ENCODE assay signal across 11 mouse cellular contexts in genomic region chr7:96773585-96774225, GRCm38 (mm10).
DNase-seq lines count a peak whose midpoint lies in the region; ATAC-seq and TF ChIP-seq lines count a peak whose summit lies in the region.
"Had no signal": no experiment of that assay in that cellular context is flagged by ENCODE, and none has a peak within 500 bp of the region (broad histone marks: within the 10 kb centered on the region; RNA-seq: fewer than 3 reads in every experiment).

No protein-coding gene starts in this region.

- H3K27me3 ChIP-seq in intestine, embryonic 14.5 days (replicated peaks; ENCODE audit: control insufficient read depth, insufficient read depth, low read length): no peaks in the 10 kb centered on the region
- H3K27me3 ChIP-seq in intestine, postnatal 0 days (replicated peaks; ENCODE audit: control insufficient read depth, insufficient read depth, low read length): no peaks in the 10 kb centered on the region
- no peaks in the 10 kb centered on the region for H3K27me3 ChIP-seq in embryonic facial prominence, embryonic 14.5 days (replicated peaks; ENCODE audit: control insufficient read depth, insufficient read depth, low read length)
- 0 out of 2 replicates have a peak, but pooled peaks cover 3% of the 10 kb centered on the region for H3K27me3 ChIP-seq in heart, embryonic 11.5 days (ENCODE audit: control insufficient read depth, insufficient read depth, low read length)

- TF ChIP-seq CTCF in intestine, postnatal 0 days (IDR thresholded peaks at IDR 0.05; ENCODE audit: low read depth): no peak

- ATAC-seq in intestine, embryonic 14.5 days (replicated peaks; ENCODE audit: low FRiP score, low TSS enrichment, low read depth): no peak
- no peak for ATAC-seq in intestine, postnatal 0 days
- no peak; the same call in 1 of the 2 replicates for ATAC-seq in embryonic facial prominence, embryonic 14.5 days (ENCODE audit: low read depth)
- ATAC-seq in inflammation-experienced regulatory T-cells, adult 6 months: no peak
- no peak for ATAC-seq in heart, embryonic 11.5 days (replicated peaks; ENCODE audit: insufficient number of reproducible peaks, low FRiP score, low TSS enrichment)

- 80% methylated on average over 17 of the region's 17 CpGs for WGBS in intestine, embryonic 14.5 days
- WGBS in intestine, postnatal 0 days: 85% methylated on average over 17 of the region's 17 CpGs
- WGBS in embryonic facial prominence, embryonic 14.5 days: 79% methylated on average over 15 of the region's 17 CpGs
- WGBS in heart, embryonic 11.5 days (ENCODE audit: insufficient replicate concordance): 64% methylated on average over 17 of the region's 17 CpGs

- H3K36me3 ChIP-seq in intestine, embryonic 14.5 days (ENCODE audit: control insufficient read depth, insufficient read depth, low read length): peaks cover 3% of the 10 kb centered on the region; the same call in 1 of the 2 replicates
- H3K36me3 ChIP-seq in intestine, postnatal 0 days (ENCODE audit: control insufficient read depth, insufficient read depth): no peaks in the 10 kb centered on the region
- peaks cover 7% of the 10 kb centered on the region; the same call in 1 of the 2 replicates for H3K36me3 ChIP-seq in embryonic facial prominence, embryonic 14.5 days (ENCODE audit: control insufficient read depth, insufficient read depth, low read length)
- H3K36me3 ChIP-seq in heart, embryonic 11.5 days (ENCODE audit: control insufficient read depth, insufficient read depth, low read length): no peaks in the 10 kb centered on the region

- no peak for DNase-seq in intestine, embryonic 14.5 days (ENCODE audit: low spot score)
- DNase-seq in right cerebral cortex, postnatal 25 days: peak; percentile 55
- DNase-seq in right cerebral cortex, postnatal 4 days: no peak
- DNase-seq in embryonic facial prominence, embryonic 14.5 days (ENCODE audit: low spot score): no peak
- no peak for DNase-seq in urinary bladder, adult 2 months (ENCODE audit: low spot score)
- DNase-seq: adrenal gland, postnatal 36 days; layer of hippocampus, postnatal 36 days had no signal

- no peak overlapping the region for H3K4me3 ChIP-seq in intestine, embryonic 14.5 days (ENCODE audit: low read depth, low read length)
- no peak overlapping the region for H3K4me3 ChIP-seq in intestine, postnatal 0 days (ENCODE audit: low read depth, low read length)
- no peak overlapping the region for H3K4me3 ChIP-seq in embryonic facial prominence, embryonic 14.5 days (ENCODE audit: low read depth, low read length)
- H3K4me3 ChIP-seq in heart, embryonic 11.5 days (ENCODE audit: low read depth, low read length): no peak overlapping the region

- H3K9me3 ChIP-seq in intestine, embryonic 14.5 days (ENCODE audit: control insufficient read depth, low read length): no peaks in the 10 kb centered on the region
- no peaks in the 10 kb centered on the region for H3K9me3 ChIP-seq in intestine, postnatal 0 days (ENCODE audit: control insufficient read depth)
- H3K9me3 ChIP-seq in embryonic facial prominence, embryonic 14.5 days (ENCODE audit: control insufficient read depth, low read length): 0 out of 2 replicates have a peak, but pooled peaks cover 6% of the 10 kb centered on the region
- no peaks in the 10 kb centered on the region; the same call in 1 of the 2 replicates for H3K9me3 ChIP-seq in heart, embryonic 11.5 days (replicated peaks; ENCODE audit: control insufficient read depth, low read length)

- peaks cover 32% of the 10 kb centered on the region for H3K4me1 ChIP-seq in intestine, embryonic 14.5 days (replicated peaks; ENCODE audit: control insufficient read depth, insufficient read depth, low read length)
- no peaks in the 10 kb centered on the region for H3K4me1 ChIP-seq in intestine, postnatal 0 days (replicated peaks; ENCODE audit: control insufficient read depth, insufficient read depth, low read length)
- H3K4me1 ChIP-seq in embryonic facial prominence, embryonic 14.5 days (ENCODE audit: control insufficient read depth, insufficient read depth, low read length): peaks cover 19% of the 10 kb centered on the region
- H3K4me1 ChIP-seq in heart, embryonic 11.5 days (ENCODE audit: control insufficient read depth, insufficient read depth, low read length): peaks cover 12% of the 10 kb centered on the region

- peak overlapping the region; percentile 91; the same call in 1 of the 2 replicates for H3K27ac ChIP-seq in intestine, embryonic 14.5 days (ENCODE audit: low read depth)
- H3K27ac ChIP-seq in intestine, postnatal 0 days (ENCODE audit: low read depth, low read length): no peak overlapping the region
- H3K27ac ChIP-seq in embryonic facial prominence, embryonic 14.5 days (replicated peaks; ENCODE audit: low read depth, low read length): peak overlapping the region; percentile 36; the same call in 1 of the 2 replicates
- no peak overlapping the region for H3K27ac ChIP-seq in heart, embryonic 11.5 days (ENCODE audit: low read depth, low read length)
- H3K27ac ChIP-seq: macrophage had no signal

- H3K4me2 ChIP-seq in intestine, embryonic 14.5 days (ENCODE audit: low read length): no peak overlapping the region
- H3K4me2 ChIP-seq in intestine, postnatal 0 days (replicated peaks; ENCODE audit: low read depth): no peak overlapping the region
- H3K4me2 ChIP-seq in embryonic facial prominence, embryonic 14.5 days (ENCODE audit: low read depth, low read length): no peak overlapping the region
- no peak overlapping the region for H3K4me2 ChIP-seq in heart, embryonic 11.5 days

- no peak overlapping the region for H3K9ac ChIP-seq in intestine, embryonic 14.5 days (ENCODE audit: low read length)
- H3K9ac ChIP-seq in intestine, postnatal 0 days (ENCODE audit: low read depth, low read length): no peak overlapping the region
- H3K9ac ChIP-seq in embryonic facial prominence, embryonic 14.5 days (ENCODE audit: low read depth, low read length): no peak overlapping the region
- no peak overlapping the region for H3K9ac ChIP-seq in heart, embryonic 11.5 days (ENCODE audit: low read depth, low read length)

Comparison
In these comparisons a context has a peak if more than half of its experiments do, and no peak if none do; other contexts are left out.
1. H3K27ac ChIP-seq: peak in intestine, embryonic 14.5 days (single experiment) and embryonic facial prominence, embryonic 14.5 days (single experiment); none in intestine, postnatal 0 days (single experiment) and heart, embryonic 11.5 days (single experiment).